Mouse (Mus musculus) hindlimb bud, embryonic 11.5 days (tissue): ENCODE measurements around the gene Ssu2.

Experiments
- DNase-seq: peaks from one replicate; pipeline ENCODE4 v3.0.0-alpha.2; 2012; ENCODE audit warnings: low read depth, low spot score; ENCODE audit errors: extremely low spot score

The Ssu2 gene

DNA sequence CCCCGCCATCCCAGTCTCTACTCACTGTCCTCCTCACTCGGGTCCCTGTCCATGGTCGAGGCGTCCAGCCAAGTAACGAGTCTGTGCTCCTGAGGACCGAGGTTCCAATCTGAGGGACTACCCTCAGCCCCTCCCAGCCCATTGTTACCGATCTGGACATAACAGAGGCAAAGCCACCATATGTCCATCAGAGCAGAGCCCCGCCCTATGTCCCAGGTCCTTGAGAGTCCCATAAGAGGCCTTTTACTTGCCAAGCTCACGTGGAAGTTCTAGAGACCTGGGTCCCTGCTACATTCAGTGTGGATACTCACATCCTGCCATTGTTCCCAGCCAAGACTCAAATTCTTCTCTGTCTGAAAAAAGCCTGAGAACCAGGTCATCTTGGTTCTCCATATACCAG is at the start of gene Ssu2:
TSS of gene Ssu2 (minus strand) at position 77 of the 400 bp plus-strand sequence.
- DNase-seq: no peak

DNA sequence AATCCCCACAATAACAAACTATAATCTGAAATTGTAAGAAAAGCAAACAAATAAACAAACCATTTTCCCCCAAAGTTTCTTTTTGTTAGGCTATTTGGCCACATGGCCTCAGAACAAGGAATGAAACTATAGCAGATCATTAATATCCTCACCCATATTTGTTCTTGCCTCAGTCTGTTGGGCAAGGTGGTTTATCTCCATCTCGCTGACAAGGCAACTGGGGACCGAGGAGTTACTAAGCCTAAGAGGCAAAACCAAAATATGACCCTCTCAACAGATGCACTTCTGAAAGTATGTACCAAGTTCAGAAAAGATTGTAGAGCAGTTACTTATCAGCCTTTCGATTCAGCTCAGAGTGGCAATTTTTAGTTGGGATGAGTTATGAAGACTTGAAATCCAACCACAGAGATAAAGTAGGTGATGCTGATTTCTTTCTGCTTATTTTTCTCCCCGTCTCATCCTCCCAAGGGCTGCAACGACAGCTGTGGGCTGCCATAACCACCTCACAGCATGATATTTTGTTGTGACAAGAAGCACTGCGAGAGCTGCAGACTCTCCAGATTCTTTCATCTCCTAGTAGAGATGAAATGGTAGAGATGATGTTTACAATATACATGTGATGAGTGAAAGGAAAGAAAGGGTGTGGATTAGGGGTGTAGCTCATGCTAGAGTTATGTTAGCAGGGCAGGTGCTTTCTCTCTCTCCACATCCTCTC is 38.4 kb upstream of the Ssu2 start:
- no peak for DNase-seq

DNA sequence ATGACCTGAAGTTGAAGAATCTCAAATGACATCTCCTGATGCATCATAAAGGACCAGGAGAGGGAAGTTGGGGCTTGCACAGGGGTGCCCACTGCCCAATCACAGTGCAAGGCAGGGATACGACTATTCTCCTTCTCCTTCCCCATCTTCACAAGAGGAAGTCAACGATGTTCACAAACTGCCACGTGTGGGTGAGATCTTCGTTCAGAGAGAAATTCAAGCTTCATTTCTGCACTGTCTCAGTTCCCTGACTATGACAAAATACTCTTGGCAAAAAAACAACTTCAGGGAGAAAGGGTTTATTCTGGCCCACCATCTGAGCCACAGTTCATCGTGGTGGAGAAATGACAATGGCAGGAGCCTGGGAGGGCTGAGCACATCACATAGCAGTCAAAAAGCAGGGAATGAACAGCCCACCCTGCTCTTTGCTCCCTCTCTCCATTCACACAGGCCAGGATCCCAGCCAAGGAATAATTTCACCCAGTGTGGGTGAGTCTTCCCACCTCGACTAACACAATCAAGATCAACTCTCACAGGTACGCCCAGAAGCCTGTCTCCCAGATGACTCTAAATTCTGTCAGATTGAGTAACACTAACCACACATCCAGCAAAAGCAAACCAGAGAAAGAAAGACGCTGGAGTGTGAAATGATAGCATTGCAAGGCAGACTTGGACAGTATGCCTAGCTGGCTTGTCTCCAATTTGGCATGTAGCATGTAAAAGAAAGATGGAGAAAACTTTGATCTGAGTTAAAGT is 36.1 kb upstream of the Ssu2 start:
- DNase-seq: no peak

DNA sequence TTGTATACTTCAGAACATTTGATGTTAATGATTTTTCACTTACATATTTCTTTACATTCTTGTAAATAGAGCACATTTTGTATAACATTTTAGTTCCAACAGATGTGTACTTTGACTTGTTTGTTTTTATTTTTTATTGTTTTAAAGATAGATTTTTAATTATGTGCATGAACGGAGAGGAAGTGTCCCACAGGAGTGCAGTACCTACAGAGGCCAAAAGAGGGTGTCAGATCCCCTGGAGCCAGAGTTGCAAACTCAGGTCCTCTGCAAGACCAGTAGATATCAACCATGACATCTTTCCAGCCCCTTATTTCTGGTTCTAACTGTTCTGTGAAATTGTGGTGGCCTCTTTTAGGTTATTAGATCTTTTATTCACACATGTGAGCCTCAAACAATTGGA is 33.1 kb upstream of the Ssu2 start:
- DNase-seq: no peak

DNA sequence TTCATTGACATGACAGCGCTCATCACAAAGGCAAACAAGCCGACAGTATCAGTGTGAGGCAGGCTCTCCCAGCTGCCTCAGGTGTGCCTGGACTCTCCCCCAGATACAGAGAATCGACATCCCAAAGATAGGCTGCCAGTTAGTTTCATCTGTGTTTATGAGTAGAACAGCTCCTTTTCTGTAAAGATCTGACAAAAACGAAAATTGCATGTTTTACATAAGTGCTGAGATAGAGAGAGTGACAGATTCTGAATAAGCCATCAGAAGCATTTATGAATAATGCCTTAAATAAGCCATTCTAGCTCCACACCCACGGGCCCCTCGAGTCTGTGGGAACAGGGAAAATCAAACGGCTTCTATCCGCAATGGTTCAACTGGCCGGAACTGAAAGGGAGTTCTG is 31.5 kb upstream of the Ssu2 start:
- DNase-seq: no peak

DNA sequence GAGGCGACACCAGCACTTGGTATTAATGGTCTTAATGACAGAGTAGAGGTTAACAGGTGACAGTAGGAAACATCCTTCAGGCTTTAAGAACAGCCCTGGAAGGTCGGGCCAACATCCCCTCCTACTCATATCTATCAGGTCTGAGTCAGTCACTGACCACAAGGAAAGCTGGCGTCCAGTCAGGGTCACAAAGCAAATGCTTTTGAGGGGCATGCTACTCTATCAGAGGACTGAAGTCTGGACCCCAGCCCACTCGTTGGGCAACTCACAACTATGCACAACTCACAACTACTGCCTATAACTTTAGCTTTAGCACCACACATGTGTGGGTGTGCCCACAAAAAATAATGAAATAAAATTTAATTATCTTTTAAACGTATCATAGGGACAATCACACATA is 16.3 kb upstream of the Ssu2 start:
- no peak for DNase-seq

DNA sequence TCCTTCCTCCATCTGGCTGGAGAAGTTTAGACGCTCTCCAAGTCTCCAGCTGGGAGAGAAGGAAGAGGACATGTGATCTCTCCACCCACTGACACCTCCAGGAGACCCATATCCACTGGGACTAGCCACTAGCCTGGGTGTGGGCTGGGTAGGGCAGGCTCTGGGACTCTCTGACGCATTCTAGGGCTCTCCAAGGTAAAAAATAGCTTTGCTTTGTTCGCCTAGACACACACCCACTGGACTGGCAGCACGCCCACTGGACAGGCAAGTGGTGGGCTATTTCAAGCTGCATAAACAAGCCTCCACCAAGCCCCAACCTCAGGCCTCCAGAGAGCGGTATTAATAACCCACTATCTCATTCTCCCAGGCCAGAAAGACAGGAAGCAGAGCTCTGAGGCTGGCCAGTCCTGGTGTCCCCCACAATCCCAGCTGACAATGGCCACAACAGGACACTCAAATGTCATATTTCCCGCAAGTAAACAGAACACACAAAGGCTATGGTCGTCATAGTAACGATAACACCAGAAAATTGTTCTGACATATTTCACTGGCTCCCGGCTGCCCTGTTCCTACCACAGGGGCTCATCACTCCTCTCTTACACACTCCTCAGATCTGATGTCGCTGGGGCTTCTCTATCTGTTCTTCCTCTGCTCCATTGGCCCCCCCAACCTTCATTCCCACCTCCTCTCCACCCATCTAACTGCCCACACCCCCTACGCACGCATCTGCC is 14.3 kb upstream of the Ssu2 start:
- no peak for DNase-seq

DNA sequence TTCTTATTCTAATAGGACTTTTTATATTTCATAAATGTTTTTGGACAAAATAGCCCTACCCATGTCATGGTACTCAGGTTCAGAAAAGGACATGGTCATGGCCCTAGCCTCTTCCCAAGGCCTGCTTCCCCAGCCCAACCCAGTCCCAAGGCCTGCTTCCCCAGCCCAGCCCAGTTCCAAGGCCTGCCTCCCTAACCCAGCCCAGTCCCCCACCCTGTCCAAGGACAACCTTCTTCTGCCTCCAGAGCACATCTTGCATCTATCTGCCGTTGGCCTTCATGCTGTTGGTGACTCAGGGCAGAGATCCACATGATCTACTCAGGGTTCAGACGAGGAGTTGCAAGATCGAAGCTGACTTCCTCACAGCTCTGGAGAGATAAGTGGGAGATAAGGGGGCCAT is 9.5 kb upstream of the Ssu2 start:
- DNase-seq: no peak

DNA sequence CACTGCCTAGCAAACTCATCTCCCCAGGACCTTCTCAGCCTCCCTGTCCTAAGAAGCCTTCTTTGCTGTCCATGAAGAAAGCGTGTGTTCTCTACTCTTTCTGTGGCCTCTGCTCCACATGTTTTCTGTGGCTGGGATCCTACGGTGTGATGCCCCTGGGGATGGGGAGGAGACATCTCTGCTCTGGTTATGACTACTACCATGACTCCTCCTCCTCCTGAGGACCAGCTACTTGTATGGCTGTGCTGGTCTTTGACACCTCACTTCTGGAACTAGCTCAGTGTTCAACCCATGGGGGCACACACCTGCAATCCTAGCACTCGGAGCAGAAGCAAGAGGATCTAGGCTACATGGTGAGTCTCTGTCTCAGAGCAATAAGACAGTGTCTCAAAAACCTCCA is 8.5 kb upstream of the Ssu2 start:
- no peak for DNase-seq

DNA sequence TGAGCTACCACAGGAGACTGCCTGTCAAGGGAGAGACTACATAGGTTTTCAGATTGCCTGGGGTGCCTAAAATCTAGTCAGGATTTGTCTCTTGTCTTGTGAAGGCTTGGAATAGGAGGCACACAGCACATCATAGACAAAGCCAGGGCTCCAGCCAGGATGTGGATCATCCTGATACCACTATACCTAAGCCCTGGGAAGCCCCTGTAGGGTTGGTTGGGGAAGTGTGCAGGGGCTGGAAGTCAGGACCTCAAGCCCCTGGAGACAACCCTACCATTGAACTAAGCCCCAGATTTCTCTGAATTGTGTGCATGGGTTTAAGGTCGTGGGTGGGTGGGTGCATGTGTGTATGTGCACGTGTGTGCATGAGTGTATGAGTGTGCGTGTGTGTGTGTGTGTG is 562 bp upstream of the Ssu2 start:
- DNase-seq: no peak

DNA sequence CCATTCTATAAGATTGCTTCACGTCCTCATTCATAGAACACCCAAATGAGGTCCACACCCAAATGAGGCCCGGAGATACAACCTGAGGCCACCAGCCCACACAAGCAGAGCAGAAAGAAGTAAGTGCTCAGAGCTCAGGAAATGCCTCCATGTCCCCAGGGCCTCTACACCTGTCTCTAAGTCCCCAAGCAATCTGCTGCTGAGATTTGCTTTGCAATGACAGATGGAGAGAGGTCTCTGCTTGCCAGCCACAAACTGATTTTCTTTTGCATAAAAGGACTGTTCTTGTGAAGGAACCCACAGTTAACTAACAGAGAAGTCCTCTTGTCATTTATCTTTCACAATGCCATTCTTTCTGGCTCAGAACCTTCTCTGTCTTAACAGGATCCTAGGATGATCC is 1.6 kb downstream of the Ssu2 start:
- no peak for DNase-seq

DNA sequence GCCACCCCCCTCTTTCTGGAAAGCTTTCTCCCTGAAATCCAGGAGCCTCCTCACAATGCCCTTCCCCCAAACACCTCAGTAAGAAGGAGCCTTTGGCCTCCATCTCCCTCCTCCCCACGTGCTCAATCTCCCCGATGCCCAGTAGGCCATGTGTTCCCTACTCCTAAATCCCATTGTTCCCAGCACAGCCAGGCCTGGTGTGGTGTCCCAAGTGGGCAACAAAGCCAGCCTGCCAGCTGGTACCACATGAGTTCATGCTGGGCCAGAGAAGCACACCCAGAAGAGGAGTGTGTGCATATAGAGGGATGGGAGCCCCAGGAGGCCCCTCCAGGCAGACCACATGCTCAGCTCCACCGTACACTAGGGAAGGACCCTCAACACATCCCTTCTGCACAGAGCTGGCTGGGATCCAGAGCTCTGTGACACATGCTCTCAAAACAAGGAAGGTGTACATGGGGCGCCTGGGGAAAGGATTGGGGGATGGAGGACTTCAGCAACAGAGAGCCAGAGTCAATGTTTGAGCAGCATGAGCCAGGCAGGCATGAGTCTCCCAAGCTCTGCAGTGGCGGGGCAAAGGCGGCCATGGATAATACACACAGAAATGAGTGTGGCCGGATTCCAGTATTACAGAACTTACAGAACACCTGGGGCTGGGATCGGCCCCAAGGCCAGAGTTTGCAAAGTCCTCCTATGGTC is 4.7 kb downstream of the Ssu2 start:
- no peak for DNase-seq

DNA sequence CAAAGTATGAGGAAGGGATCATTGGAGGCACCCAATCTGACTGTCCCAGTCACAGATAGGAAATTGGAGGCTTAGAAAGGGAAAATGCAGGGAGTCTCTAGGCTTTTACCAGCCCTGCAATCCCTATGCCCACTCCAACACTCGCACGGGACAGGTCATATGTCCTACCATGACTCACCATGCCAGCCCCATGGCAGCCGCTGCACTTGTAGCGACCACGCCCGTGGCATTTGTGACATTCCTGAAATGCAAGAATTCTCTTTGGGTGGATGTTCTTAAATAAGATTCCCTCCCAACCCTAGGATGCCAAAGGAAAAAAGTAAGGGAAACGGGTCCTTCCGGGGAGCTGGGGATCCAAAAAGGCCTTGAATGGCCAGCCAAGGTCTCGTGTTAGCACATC is 8.8 kb downstream of the Ssu2 start:
- no peak for DNase-seq

DNA sequence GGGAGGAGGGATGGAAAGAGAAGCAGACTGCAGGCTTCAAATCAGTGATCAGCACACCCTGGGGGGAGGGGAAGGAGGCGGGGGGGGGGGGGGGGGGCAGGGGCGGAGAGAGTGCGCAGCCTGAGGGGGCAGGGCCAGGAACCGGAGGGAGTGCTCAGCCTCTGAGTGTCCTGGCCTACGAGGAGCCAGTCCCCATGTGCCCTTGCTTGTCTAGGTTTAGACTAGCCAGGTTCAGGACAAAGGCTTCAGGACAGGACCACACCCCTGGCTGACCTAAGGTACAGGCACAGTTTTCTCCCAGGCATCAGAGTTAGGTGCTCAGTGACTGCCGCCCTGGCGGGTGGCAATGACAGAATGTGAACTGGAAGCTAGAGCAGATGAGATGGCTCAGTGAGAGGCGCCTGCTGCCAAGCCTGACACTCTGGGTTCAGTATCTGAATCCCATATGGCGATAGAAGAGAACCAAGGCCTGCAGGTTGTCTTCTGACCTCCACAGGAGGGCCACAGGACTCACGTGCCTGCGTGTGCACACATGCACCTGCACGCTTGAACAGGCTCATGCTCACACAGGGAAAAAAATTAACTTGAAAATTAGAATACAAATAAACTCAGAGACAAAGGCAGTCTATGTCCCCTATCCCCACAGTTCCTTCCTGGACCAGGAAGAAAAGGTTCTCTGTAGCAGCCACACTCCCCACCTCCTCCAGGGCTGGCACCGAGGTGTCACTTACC is 12.0 kb downstream of the Ssu2 start:
- no peak for DNase-seq

DNA sequence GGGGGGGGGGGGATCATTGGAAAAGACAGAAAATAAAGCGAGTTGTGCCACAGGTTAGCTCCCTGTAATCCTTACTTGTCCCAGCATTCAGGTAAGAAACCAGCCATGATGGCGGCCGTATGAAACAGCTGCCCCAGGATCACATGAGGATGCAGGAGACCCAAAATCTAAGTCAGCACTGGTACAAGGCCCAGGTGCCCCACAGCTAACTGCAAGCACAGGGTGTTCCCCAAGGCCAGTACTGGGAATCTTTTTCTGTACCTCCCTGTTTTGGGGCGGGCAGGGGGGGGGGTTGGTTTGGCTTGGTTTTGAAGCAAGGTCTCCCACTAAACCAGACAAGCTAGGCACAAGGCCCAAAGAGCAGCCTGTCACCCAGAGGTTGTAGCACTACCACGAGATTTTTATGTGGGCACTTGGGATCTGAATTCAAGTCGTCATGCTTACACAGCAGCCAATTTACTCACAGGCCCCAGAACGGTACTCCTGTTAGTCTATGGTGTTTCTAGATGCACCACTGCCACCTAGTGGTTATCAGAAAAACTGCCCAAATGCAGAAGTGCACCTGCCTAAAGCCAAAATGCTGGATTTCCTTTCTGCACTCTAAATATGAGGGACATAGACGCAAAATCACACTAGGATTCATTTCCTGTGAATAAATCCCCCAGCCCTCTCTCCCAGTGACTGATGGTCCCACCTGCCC is 13.8 kb downstream of the Ssu2 start:
- DNase-seq: peak; percentile 24

DNA sequence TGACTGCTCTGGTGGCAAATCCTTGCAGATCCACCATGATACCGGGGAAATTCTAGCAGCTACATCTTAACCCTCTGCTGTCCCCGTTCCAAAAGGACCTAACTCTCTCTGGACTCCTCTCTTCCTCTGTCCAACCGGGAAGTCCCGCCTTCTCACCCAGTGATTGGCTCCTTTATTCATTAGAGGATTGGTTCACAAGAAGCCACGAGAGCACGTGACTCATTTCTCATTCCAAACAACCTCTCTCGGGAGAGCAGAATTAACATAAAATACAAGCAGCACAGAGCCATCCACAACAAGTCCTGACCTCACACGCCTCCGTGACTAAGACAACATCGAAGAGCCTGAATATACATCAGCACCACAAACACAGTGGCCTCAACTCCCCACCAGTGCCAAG is 22.5 kb downstream of the Ssu2 start:
- no peak for DNase-seq

DNA sequence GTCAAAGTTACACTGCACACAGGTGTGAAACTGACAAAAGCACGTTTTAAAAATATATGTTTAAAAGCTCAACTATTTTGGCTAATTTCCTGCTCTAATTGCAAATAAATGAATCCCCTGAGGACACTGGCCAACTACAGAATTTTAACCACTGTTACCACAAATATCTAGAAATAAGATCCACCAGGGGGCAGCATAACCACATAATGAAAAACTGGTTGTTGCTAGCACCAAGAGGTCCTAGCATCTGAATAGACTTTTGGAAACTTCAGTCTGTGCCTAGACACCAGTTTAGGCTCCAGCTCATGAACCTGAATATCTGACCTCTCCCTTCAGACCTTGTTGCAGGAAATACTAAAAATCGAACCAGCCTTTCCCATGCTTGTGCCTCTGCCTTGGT is 23.2 kb downstream of the Ssu2 start:
- peak; percentile 41 for DNase-seq

DNA sequence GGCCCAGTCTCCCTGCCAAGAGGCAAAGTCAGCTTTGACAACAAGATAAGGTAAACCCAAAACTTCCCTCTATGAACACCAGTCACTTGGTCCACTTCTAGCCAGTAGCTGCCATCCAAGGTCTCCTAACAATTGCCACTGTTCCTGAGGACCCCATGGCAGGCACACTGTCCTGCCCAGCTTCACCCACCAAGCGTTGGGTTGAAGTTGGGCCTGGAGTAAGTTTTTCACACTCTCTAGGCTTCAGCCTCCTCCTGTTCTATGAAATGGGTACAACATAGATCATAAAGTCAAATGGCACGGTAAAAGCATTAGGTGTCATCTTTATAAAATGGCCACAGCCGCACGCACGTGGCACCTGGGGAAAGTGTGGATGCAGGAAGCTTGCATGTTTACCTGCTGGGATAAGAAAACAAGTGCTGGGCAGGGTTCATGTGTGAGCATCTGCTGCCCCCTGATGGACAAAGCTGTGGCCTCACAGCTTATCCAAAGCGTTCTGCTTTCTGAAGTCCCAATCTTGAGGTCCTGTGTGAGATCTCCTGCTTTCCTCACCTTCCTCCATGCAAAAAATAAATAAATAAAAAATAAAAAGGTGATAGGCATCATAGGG is 25.4 kb downstream of the Ssu2 start:
- DNase-seq: peak; percentile 12

DNA sequence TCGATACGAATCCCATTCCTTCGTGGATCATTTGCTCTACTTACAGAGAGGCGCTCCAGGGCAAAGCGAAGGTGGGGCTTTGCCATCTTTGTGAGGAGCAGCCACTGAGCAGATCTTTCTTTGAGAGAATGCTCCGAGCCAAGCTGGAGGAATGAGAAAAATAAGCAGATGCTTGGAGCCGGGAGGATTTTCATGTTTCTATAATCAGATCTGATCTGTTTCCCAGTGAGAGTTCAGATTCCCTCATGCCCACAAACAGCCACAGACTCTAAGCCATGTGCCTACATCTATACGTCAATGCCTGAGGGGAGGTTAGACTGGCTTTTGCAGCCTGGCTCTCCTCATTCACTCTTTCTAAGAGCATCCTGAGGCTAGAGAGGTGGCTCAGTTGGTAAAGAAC is 27.1 kb downstream of the Ssu2 start:
- no peak for DNase-seq

DNA sequence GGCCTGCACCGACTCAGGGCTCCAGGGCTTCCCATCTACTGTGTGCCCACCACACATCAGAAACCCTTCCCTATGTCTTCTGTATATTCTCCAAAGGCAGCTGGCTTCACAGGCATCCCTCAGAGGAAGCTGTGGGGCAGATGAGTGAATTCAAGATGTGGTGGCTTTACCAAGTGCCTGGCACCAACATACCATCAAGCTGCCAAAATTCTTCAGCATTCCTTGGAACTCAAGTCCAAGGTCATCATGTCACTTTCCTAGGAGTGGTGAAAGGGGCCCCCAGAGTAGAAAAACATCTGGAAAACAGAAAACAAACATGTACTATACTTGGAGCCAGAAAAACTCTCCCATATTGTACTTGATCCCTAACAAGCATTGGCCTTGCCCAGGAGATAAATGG is 28.5 kb downstream of the Ssu2 start:
- no peak for DNase-seq
